Mouse (Mus musculus): ENCODE data around the gene Gja3. TPM values are rescaled to one million over a fixed set of nuclear protein-coding genes. Genes with fewer than 3 reads are reported as not detected.

Gja3 gene
- polyA plus RNA-seq, 2 experiments = not detected

DNA sequence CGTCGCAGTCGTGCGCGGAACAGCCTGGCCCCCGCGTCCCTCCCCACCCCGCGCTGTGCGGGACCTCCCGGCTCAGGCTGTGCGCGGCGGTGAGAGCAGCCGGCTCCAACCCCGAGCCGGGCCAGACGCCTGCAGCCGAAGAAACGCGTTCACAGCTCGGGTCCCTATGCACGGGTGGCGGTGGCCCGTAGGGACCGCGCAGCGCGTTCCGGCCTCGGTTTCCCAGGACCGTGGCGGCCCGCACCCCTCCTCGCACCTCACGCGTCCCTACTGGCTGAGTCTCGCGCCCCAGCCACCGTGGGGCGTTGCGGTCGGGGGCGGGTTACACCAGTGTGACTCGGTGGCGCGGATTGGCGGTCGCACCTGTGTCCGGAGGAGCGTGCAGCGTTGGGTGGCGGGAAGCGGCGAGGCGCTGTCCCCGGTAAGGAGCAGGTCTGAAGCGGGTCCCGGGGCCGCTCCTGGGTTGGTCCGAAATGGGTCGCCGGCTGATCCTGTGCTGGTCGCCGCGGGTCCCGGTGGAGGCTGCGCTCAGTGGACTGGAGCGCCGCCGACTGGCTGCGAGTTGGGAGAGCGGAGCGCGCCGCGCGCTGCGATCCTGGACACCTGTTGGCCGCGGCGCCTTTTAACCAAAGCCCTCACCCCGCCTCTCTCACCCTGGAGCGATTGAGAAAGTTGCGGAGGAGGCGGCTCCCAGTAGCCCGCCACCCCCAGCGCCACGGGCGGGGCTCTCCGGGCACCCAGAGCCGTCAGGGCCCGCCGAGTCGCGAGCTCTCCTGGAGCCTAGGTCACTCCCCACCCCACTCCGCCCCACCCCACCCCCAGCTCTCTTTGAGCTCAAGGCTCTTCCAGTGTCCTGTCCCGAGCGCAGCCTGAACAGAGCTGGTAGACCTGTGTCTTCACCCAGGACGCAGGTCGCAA lies 46.5 kb upstream of the Gja3 start, which contains the start of gene Gjb2:
Gene Gjb2 (minus strand): TSS at position 597 of the 918 bp plus-strand sequence.
- peak within 1 kb of the TSS; percentile 39 to 59 for H3K4me3 ChIP-seq (ENCODE audit: insufficient read depth in 1 of 2, low read depth in 2 of 2, low read length in 2 of 2)
- ATAC-seq (ENCODE audit: insufficient read depth) (peak; percentile 73), DNase-seq (ENCODE audit: low read depth in 3 of 3, low spot score in 3 of 3) (no peak)
- peak within 1 kb of the TSS; percentile 54 for H3K9ac ChIP-seq (replicated peaks)
- peaks cover 39% of the 10 kb centered on the region for H3K27me3 ChIP-seq (ENCODE audit: control insufficient read depth, insufficient read depth, low read length)
- H3K36me3 ChIP-seq (replicated peaks; ENCODE audit: control insufficient read depth, insufficient read depth, low read depth) = no peaks in the 10 kb centered on the region
- H3K4me1 ChIP-seq (replicated peaks; ENCODE audit: control insufficient read depth in 2 of 2, insufficient read depth in 2 of 2, low read length in 1 of 2) = peaks cover 0 to 2% of the 10 kb centered on the region in 2 experiments; a peak in 1 of 4 replicates
- no peaks in the 10 kb centered on the region for H3K9me3 ChIP-seq (ENCODE audit: control insufficient read depth, low read length)
- under 1% methylated on average over 98 of the region's 101 CpGs for WGBS (ENCODE audit: insufficient replicate concordance)
- no peak within 1 kb of the TSS for H3K27ac ChIP-seq
- H3K4me2 ChIP-seq (ENCODE audit: low read depth) = peak within 1 kb of the TSS; percentile 65
- TF ChIP-seq EP300 (IDR thresholded peaks at IDR 0.05; ENCODE audit: low read depth) (no peak), CTCF (IDR thresholded peaks at IDR 0.05; ENCODE audit: low read depth) (no peak)

DNA sequence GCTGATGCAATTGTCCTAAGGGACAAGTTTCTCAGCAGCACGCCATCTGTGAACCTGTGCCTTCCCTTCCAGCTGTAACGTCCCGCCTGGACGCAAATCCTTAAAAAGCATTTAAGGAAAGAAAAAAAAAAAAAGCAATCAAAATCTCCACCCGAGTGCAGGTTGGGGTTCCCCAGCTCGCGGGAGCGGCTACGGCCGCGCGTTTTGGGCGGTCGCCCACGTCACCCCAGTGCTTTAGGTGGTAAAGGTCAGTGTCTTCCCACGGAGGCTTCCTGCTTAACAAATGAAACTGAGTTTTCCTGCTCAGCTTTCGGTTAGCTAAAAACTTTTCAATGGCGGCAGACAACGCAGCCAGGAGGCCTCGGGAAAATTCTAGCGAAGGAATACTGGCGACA lies 45.8 kb upstream of the Gja3 start:
- TF ChIP-seq EP300 (IDR thresholded peaks at IDR 0.05; ENCODE audit: low read depth) = no peak
- TF ChIP-seq CTCF (IDR thresholded peaks at IDR 0.05; ENCODE audit: low read depth) = no peak
- 5% methylated on average over 22 of the region's 22 CpGs for WGBS (ENCODE audit: insufficient replicate concordance)
- peak overlapping the region; percentile 65 for H3K4me2 ChIP-seq (ENCODE audit: low read depth)
- ATAC-seq (ENCODE audit: insufficient read depth) = no peak
- H3K27me3 ChIP-seq (ENCODE audit: control insufficient read depth, insufficient read depth, low read length) = peaks cover 39% of the 10 kb centered on the region
- no peaks in the 10 kb centered on the region for H3K9me3 ChIP-seq (ENCODE audit: control insufficient read depth, low read length)
- no peak overlapping the region for H3K27ac ChIP-seq
- DNase-seq (ENCODE audit: low read depth in 3 of 3, low spot score in 3 of 3) = no peak
- H3K4me3 ChIP-seq (ENCODE audit: insufficient read depth in 1 of 2, low read depth in 2 of 2, low read length in 2 of 2) = peak overlapping the region; percentile 39 to 59
- H3K36me3 ChIP-seq (replicated peaks; ENCODE audit: control insufficient read depth, insufficient read depth, low read depth) = no peaks in the 10 kb centered on the region
- H3K9ac ChIP-seq (replicated peaks) = peak overlapping the region; percentile 54
- peaks cover 0 to 2% of the 10 kb centered on the region in 2 experiments; a peak in 1 of 4 replicates for H3K4me1 ChIP-seq (replicated peaks; ENCODE audit: control insufficient read depth in 2 of 2, insufficient read depth in 2 of 2, low read length in 1 of 2)

DNA sequence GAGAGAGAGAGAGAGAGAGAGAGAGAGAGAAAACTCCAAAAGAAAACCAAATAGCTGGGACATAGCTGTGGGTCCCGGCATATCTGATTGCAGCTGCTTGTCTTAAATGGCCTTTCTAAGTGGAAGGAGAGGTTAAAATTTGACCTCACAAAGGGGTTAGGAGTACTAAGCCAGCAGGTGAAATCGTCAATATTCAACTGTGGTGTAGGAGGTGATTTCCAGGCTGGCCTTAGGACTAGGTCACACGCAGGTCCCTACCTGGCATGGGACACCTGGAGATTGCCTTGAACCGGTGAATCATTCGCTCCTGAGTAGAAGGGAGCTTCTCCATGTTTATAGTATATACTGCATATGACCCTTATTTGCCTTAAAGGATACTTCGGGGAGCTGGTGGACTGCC lies 45.2 kb upstream of the Gja3 start:
- no peak for TF ChIP-seq CTCF (IDR thresholded peaks at IDR 0.05; ENCODE audit: low read depth)
- TF ChIP-seq EP300 (IDR thresholded peaks at IDR 0.05; ENCODE audit: low read depth) = no peak
- 55% methylated on average over 6 of the region's 6 CpGs for WGBS (ENCODE audit: insufficient replicate concordance)
- DNase-seq (ENCODE audit: low read depth in 3 of 3, low spot score in 3 of 3) = no peak
- H3K9me3 ChIP-seq (ENCODE audit: control insufficient read depth, low read length) = no peaks in the 10 kb centered on the region
- peak overlapping the region; percentile 65 for H3K4me2 ChIP-seq (ENCODE audit: low read depth)
- no peak overlapping the region for H3K27ac ChIP-seq
- no peaks in the 10 kb centered on the region for H3K36me3 ChIP-seq (replicated peaks; ENCODE audit: control insufficient read depth, insufficient read depth, low read depth)
- ATAC-seq (ENCODE audit: insufficient read depth) = no peak
- 0 out of 4 replicates have a peak overlapping the region, but pooled peaks of 1 of the 2 experiments have one; percentile 39 for H3K4me3 ChIP-seq (ENCODE audit: insufficient read depth in 1 of 2, low read depth in 2 of 2, low read length in 2 of 2)
- H3K27me3 ChIP-seq (ENCODE audit: control insufficient read depth, insufficient read depth, low read length) = peaks cover 39% of the 10 kb centered on the region
- no peak overlapping the region for H3K9ac ChIP-seq (replicated peaks)
- peaks cover 0 to 2% of the 10 kb centered on the region in 2 experiments; a peak in 1 of 4 replicates for H3K4me1 ChIP-seq (replicated peaks; ENCODE audit: control insufficient read depth in 2 of 2, insufficient read depth in 2 of 2, low read length in 1 of 2)

DNA sequence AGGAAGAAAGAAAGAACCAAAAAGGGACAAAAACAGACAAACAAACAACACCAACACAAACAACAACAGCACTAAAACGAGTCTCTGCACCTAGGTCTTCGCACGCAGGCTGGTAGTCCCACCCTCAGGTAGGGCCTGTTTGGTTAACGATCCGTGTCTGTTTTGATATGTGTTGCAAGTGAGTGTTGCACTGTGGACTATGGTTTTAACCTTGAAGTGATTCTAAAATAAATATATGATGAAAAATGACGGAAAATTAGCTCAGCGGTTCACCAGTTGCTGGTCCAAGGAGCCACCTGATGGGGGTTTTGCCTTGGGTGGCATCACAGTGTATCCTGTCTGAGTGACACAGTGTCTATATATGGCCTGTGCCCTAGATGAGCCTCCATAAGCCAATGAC lies 43.7 kb upstream of the Gja3 start:
- no peak for TF ChIP-seq CTCF (IDR thresholded peaks at IDR 0.05; ENCODE audit: low read depth)
- TF ChIP-seq EP300 (IDR thresholded peaks at IDR 0.05; ENCODE audit: low read depth) = no peak
- no peak overlapping the region for H3K9ac ChIP-seq (replicated peaks)
- H3K4me3 ChIP-seq (ENCODE audit: insufficient read depth in 1 of 2, low read depth in 2 of 2, low read length in 2 of 2) = no peak overlapping the region
- H3K9me3 ChIP-seq (ENCODE audit: control insufficient read depth, low read length) = no peaks in the 10 kb centered on the region
- no peaks in the 10 kb centered on the region for H3K36me3 ChIP-seq (replicated peaks; ENCODE audit: control insufficient read depth, insufficient read depth, low read depth)
- H3K4me1 ChIP-seq (replicated peaks; ENCODE audit: control insufficient read depth in 2 of 2, insufficient read depth in 2 of 2, low read length in 1 of 2) = peaks cover 0 to 2% of the 10 kb centered on the region in 2 experiments; a peak in 2 of 4 replicates
- DNase-seq (ENCODE audit: low read depth in 3 of 3, low spot score in 3 of 3) (no peak), ATAC-seq (ENCODE audit: insufficient read depth) (no peak)
- peaks cover 33% of the 10 kb centered on the region for H3K27me3 ChIP-seq (ENCODE audit: control insufficient read depth, insufficient read depth, low read length)
- H3K4me2 ChIP-seq (ENCODE audit: low read depth) = no peak overlapping the region; the same call in 1 of the 2 replicates
- WGBS (ENCODE audit: insufficient replicate concordance) = 53% methylated on average over 7 of the region's 7 CpGs
- H3K27ac ChIP-seq = no peak overlapping the region

DNA sequence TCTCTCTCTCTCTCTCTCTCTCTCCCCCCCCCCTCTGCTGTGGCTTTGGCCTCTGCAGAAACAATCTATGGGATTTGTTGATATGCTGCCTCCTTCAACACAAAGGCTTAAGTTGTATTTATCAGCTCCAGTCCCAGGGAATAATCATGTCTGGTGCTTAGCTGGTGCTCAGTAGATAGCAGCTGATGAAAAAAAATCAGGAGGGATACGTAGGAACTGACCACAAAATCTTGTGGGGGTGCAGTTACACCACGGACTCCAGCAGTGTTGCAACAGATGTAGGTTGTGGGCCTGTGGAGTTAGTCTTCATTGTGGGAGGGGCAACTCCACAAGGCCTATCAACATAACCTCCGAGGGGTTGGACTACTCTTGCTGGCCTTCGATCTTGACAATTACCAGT lies 38.0 kb upstream of the Gja3 start:
- Histone ChIP-seq H3K9me3 (ENCODE audit: control insufficient read depth, low read length) (no peaks in the 10 kb centered on the region), H3K27me3 (ENCODE audit: control insufficient read depth, insufficient read depth, low read length) (no peaks in the 10 kb centered on the region), H3K36me3 (replicated peaks; ENCODE audit: control insufficient read depth, insufficient read depth, low read depth) (no peaks in the 10 kb centered on the region), H3K4me2 (ENCODE audit: low read depth) (no peak overlapping the region), H3K27ac (no peak overlapping the region), H3K9ac (replicated peaks) (no peak overlapping the region), H3K4me3 (ENCODE audit: insufficient read depth in 1 of 2, low read depth in 2 of 2, low read length in 2 of 2) (no peak overlapping the region), H3K4me1 (replicated peaks; ENCODE audit: control insufficient read depth in 2 of 2, insufficient read depth in 2 of 2, low read length in 1 of 2) (peaks cover 0 to 7% of the 10 kb centered on the region in 2 experiments; a peak in 2 of 4 replicates)
- DNase-seq (ENCODE audit: low read depth in 3 of 3, low spot score in 3 of 3) (no peak), ATAC-seq (ENCODE audit: insufficient read depth) (peak; percentile 72)
- 9% methylated on average over 4 of the region's 4 CpGs for WGBS (ENCODE audit: insufficient replicate concordance)
- TF ChIP-seq CTCF (IDR thresholded peaks at IDR 0.05; ENCODE audit: low read depth) (no peak), EP300 (IDR thresholded peaks at IDR 0.05; ENCODE audit: low read depth) (peak; percentile 72)
